Mouse (Mus musculus): ENCODE measurements at regions not wholly inside any gene's neighbourhood (a gene's known extent, or its start where the extent isn't known, plus 50 kb on each side); places are given as distances from the start of the nearest gene placed in this dataset.
"Not testable (repeated sequence)": the region's sequence is repeated elsewhere in the genome, so short reads cannot be mapped to it uniquely, and the experiment has no call there.

DNA sequence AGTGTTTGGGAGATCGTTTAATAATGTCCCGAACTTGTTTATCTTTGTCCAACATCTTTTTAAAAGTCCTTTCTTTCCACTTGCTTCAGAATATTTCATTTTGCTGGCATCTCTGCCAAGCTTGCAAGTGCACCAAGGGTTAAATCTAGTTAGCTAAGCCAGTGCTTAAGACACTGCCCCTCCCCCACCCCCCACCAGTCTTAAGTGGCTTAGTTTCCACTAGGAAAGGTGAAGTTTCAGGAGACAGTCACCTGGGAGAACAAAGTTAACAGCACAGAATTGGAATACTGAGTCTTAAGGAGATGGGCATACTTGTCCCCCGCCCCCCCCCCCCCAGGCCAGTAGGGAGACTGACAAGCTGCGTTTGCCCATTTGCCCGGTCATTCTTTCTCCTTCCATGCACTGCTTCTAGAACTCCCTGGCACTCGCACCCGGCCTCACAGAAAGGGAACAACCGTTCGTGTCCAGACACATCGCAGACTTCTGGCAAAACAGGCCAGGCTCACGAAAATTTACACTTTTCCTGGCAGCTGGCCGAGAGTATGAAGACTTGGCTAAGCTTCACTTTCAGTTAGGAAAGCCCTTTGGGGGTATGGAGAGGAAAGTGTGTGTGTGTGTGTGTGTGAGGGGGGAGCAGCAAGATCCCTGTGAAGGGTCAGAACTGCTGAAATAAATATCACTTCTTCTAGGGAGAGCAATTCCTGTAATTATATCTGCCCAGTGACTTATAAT lies 219.2 kb downstream of the Bcl11a start:
- DNase-seq (ENCODE audit: low spot score in 2 of 2) = no peak

DNA sequence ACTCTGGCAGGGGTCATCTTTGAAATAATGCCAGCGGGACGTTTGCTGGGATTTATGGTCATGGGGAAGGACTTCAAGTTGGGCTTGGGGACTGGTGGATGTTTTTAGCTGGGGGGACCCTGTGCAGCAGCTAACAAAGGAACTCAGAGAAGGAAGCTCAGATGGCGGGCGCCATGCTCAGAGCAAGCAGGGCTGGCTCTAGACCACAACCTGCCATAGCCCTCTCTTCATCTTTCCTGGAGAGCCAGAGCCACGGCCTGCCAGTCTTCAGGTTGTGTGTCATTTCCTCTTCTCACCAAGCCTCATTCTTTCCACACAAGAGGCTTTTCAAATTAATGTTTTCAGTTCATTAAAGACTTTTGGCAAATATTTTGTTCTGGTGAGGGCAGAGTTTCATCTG lies 219.9 kb downstream of the Bcl11a start:
- no peak for DNase-seq (ENCODE audit: low spot score in 2 of 2)

DNA sequence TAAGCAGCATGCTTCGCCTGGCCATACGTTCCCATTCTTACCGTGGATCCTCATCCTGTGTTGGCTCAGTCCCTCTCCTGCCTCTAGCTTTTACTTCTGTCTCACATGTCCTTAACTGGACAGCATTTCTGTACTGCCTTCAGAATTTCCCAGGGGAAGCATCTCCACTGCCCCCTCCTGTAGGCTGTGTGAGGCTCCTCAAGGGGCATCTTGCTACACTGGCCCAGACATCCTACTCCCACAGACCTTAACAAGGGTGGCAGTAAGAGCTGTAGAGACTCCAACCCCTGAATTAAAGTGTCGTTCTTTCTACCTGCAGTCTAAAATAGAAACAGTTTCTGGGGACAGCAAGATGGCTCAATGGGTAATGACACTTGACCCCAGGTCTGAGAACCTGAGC lies 222.5 kb downstream of the Bcl11a start:
- DNase-seq (ENCODE audit: low spot score in 2 of 2) = no peak

DNA sequence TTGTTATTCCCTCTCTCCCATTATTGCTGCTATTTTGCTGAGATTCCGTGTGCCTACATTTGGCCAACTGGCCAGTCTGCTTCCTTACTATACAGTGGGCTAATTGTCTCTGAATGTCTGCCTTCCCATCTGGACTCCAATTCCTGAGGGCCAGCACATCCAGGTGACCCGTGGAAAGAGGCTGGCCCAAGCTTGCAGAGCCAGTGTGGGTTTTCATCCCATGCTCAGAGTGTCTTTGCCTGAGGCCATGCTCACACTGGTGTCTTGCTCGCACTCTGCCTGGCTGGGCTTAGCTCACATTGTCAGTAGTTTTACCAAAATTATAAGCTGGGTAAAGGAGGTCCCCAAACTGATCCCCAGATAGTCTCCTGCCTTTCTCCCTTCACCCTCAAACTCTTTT lies 223.3 kb downstream of the Bcl11a start:
- no peak for DNase-seq (ENCODE audit: low spot score in 2 of 2)

DNA sequence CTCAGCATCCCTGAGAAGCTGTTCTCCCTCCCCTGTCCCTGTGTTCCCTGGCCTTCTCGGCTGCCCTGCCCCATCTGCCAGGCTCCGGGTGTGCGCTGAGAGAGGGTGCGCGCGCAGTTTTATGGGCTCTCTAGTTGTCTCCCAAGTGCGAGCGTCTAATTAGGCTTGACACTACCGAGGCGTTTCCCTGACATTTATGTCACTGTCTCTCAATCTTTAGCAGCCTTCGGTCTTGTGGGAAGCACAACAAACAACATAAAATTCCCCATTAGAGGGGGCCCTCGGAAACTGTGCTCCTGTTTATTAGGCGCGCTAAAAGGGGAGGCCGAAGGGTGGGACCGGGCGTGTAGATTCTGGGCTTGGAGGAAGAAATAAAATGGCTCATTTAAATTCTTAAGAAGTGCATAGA lies 227.3 kb downstream of the Bcl11a start:
- no peak for DNase-seq (ENCODE audit: low spot score in 2 of 2)

DNA sequence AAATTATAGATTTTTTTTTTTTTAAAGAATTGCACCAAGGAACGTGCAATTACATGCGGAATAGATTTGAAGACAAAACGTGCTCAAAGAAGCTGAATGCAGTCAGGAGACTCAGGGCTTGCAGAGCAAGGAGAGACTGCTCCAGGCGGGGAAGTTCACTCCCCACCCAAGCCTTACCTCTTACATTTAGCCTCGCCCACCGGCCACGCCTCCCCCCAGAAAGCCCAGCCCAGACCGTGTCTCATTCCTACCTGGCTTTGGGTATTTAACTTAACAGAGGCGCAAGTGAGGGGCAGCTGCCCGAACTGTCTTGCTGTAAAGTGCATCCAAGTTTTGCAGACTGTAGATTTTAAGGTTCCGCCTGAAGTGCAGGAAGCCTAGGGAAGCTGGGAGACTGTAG lies 227.8 kb downstream of the Bcl11a start:
- no peak for DNase-seq (ENCODE audit: low spot score in 2 of 2)

DNA sequence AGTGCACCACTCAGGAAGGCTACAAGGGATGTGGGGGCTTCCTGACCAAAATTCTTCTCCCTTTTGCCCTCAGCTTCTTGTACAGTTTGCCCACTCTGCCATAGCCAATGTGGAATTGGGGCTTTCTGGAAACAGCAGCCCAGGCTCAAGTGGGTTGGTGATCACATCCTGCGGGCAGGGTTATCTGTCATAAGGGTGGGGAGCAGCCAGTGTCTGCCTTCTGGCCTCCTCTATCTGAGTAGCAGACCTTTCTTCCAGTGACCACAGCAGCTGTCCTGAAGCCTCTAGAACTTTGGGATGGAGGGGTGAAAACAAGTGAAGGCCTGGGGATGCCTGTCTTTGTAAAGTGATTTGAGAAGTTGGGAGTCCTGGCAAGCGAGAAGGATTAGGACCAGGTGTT lies 228.2 kb downstream of the Bcl11a start:
- no peak for DNase-seq (ENCODE audit: low spot score in 2 of 2)

DNA sequence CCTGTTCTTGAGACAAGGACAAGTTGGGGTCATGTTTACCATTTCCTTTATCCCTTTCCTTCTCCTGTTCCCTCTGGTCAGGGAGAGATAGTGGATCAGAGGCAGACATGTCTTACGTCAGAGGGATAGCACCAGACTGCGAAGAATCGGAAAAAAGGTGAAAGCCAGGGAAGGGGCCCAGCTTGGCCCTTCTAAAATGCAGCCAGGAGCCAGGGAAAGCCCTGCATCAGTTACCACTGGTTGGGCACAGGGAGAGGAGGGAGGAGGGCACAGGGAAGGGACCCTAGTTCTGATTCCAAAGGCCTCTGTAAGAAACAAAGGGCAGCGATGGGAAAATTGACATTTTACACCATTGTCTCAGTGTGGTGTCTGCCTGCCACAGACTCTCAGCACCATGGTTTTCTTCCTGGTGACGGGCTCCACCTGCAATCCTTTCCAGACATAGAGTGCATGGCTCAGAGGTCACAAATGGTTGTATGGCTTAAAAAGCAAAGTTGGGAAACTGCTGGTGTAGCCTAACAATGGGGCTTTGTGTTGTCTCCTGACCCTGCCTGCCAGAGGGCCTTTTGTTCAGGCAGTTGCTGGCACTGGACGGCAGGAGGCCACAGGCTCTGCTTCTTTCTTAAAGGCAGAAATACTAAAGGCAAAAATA lies 229.9 kb downstream of the Bcl11a start:
- no peak for DNase-seq (ENCODE audit: low spot score in 2 of 2)

DNA sequence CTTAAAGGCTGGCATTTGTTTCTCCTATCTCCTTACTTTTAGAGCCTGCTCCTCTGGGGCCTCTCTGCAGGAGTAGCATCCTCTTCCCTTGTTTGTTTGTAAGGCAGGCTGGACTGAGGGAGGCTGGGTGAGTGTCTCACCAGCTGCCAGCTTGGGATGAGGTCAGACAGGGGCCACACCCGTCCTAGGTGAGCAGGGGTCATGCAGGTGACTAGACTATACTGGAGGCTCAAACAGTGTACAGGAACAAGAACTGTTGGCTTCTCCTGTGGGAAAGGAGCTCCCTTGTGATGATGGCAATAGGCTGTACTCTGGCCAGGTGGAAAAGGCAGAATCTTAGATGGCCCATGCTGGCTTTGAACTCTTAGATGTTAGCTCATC lies 230.4 kb downstream of the Bcl11a start:
- no peak for DNase-seq (ENCODE audit: low spot score in 2 of 2)

DNA sequence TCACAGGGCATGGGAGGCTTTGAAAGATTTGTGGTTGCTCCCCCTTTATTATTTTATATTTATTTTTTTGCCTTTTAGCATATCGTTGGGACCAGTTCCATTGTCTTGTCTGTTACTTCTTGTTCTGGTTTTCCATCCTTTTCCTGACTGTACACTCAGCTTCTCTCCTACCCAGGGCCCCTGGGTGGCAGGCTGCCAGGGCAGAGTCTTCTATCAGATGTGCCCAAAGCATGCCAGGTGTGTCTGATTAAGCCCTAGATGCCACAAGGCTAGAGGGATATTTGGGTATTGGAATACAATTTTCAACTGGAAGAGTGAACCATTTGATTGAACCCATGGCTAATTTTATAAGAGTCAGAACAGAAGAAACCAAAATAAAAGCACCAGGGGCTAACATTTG lies 236.2 kb downstream of the Bcl11a start:
- no peak for DNase-seq (ENCODE audit: low spot score in 2 of 2)

DNA sequence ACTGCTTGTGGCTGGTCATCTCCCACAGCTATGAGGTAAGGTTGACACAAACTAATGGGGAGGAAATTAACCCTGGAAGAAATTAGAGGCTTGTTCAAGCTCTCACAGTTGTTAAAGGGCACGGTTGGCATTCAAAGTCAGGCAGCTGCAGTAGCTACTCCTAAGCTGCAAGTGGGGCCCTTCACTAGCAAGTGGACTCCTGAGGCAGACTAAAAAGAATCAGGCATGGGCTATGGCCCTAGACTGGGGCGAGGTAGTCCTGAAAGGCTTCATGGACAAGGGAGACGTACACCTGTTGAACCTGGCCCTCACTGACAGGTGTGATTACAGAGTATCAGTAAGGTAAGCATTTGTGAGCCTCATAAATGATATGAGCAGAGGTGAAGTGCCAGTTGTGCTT lies 237.7 kb downstream of the Bcl11a start:
- no peak for DNase-seq (ENCODE audit: low spot score in 2 of 2)

DNA sequence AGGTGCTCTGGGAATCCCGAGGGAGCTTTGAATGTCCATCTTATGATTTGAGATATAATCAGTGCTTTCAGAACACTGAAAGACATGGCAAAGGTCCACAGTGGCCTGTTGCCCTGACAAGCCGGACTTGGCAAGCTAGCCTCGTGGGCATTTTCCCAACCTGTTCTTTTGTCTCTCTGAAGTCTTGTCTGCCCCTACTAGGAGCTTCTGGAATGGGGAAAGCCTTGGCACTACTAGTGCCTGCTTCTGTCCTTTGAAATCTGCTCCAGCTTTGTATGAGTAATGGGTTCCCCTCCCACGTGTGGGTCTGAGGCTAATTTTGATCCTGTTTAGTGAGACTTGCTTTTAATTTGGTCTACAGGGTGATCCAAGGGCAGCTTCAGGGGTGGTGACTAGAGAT lies 238.3 kb downstream of the Bcl11a start:
- no peak for DNase-seq (ENCODE audit: low spot score in 2 of 2)

DNA sequence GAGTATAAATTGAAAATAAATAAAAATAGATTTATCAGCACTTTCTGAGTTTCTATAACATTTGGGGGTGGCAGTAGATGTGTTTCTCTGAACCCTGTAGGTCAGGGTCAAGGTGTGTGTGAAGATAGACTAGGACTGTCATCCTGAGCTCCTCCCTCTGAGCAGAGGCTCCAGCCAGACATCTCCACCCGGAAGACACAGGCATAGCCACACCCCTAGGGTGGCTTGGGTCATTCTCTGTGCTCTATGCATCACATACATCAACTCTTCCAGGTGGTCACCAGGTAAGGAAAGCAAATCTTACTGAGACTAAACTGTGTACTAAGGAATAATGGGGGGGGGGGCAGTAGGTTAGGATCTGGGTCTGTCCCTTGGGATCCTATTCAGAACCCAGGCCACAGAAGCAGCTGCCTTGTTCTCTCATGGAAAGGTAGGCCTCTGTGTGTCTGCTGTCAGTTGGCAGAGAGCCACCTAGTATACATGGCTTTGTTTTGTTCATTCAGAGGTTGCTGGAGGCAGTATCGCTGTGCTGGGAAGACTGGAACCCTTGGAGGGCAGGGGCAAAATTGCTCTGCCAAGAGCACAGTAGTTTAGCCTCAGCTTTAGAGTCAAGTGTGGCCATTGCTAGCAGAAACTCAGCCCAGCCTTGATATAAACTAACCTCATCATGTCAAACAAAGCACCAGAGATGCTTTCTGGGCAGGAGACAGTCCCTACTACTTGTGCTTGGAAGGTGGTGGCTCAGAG lies 240.3 kb downstream of the Bcl11a start:
- no peak for DNase-seq (ENCODE audit: low spot score in 2 of 2)

DNA sequence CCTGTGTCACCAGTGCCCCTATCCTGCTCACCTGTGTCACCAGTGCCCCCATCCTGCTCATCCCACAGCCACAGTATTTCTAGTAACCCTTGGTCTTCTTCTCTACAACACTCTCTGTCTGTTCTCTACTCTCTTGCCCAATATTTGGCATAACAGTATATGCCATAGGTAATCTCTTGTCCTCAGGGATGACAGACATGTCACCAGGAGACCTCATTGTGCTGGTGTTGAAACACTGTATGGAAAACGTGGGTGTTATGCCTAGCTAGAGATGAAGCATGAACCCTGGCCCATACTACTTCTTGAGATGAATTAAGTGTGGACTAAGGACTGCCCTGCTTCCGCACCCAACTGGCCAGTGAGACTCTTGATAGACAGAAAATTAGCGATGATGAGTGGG lies 241.4 kb downstream of the Bcl11a start:
- no peak for DNase-seq (ENCODE audit: low spot score in 2 of 2)

DNA sequence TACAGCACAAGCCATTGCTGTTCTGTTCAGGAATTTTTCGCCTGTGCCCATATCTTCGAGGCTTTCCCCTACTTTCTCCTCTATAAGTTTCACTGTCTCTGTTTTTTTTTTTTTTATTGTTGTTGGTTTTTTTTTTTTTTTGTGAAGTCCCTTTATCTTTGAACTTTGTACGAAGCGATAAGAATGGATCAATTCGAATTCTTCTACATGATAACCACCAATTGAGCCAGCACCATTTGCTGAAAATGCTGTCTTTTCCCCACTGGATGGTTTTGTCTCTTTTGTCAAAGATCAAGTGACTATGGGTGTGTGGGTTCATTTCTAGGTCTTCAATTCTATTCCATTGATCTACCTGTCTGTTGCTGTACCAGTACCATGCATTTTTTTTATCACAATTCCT lies 244.6 kb downstream of the Bcl11a start:
- not testable (repeated sequence) for DNase-seq (ENCODE audit: low spot score in 2 of 2)

DNA sequence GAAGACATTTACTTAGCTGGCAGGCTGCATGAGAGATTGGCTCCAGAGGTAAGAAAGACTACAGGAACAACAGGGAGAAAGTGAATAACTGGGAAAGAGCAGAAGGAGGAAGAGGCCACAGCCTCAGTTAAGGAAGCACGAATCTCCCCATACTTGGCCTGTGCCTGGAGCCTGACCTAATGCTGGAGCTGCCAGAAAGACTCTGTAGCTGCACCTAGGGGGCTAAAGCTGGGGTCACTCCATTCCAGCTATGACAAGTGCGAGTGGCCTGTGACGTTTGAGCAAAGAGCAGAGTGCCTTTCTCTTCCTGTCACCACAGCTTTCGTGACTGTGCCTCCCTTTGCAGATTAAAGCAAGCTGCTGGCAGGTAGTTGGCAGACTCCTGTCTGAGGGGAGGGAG lies 250.6 kb downstream of the Bcl11a start:
- DNase-seq (ENCODE audit: low spot score in 2 of 2) = no peak

DNA sequence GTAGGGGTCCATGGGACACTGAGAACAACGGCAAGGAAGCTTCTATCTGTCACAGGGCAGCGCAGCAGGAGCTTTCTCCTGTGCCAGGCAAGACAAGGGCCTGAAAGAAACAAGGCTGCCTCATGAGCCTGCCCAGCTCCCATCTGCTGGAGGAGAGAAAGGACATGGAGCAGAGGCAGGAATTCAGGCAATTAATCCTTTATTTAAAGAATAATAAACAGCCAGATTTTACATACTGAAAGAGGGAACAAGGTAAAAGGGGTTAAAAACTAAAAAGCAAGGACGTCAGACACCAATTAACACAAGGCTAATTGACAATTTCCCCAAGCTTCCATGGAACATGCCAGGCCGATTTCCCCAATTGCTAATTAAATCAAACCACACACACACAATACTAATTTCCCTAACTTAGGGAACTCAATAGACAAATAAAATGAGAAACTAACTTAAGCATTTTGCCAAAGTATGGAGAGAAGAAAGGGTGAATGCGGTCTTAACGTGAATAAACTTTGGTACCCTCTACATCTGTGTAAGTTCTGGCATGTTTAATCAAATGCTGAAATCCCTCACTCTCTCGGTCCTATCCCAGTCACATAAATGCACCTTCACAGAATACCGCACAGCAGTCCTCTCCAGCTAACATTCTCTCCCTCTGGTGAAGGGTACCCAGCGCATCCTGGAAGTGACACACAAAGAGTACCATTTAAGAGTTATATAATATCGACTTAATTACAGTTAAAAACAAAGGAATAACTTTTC lies 252.7 kb downstream of the Bcl11a start:
- DNase-seq (ENCODE audit: low spot score in 2 of 2) = no peak

DNA sequence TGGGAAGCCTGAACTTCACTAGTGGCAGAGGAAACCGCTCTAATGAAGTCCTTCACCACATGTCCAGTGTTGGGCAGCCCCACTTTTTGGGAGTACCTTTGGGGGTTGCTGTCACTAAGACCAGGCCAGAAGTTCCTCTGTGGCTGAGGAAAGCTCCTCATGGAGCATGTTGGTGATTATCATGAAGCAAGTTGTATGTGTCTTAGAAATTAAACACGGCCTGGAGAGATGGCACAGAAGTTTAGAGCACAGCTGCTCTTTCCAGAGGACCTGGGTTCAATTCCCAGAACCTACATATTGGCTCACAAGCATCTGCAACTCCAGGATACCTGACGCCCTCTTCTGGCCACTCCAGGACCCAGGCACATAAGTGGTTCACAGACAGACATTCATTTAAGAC lies 254.4 kb downstream of the Bcl11a start:
- DNase-seq (ENCODE audit: low spot score in 2 of 2) = no peak

DNA sequence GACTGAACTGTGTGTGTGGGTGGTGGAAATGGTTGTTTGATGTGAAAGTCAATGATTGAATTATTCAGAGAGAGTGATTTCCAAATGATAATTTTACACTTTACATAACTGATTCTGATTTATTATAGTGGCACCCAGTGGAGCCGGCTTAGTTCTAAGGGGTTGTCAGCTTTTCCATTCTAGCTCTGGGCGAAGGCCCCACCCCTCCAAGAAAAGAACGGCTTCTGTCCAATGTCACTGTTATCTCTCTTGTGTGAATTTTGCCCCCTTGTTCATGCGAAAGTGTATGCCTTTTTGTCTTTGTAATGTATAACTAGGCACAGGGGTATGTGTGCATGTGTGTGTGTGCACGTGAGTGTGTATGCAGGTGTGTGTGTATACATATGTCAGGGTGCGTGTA lies 255.3 kb downstream of the Bcl11a start:
- DNase-seq (ENCODE audit: low spot score in 2 of 2) = no peak

DNA sequence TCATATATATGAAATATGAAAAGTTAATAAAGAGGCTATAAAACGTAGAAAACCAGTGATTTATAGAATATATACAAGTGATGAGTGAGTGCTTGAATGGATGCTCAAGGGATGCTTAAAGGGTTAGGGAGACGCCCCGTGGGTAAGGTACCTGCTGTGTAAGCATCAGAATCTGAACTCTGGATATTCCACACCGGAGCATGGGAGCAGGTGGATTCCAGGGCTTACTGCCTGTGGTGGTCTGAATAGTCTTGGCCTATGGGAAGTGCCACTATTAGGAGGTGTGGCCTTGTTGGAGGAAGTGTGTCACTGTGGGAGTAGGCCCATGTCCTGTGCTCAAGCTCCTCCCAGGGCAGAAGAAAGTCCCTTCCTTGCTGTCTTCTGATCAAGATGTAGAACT lies 257.4 kb downstream of the Bcl11a start:
- no peak for DNase-seq (ENCODE audit: low spot score in 2 of 2)

DNA sequence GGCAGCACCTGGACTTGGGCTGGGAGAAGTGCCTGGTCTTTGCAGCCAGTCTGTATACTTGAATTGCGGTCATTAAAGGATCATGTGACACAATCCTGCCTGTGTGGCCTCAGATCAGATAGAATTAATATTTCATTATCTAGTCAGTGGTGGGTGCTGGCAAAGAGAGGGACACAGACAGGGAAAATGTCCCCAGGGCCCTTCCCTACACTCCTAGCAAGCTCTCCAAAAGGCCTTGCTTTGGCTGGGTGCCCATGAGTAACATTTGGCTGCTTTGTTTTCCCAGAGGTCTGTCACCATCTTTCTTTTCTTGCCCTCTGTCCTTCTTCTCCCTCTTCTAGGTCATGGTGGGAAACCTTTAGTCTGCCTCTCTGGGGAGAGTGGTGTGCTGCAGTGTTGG lies 260.3 kb downstream of the Bcl11a start:
- DNase-seq (ENCODE audit: low spot score in 2 of 2) = no peak

DNA sequence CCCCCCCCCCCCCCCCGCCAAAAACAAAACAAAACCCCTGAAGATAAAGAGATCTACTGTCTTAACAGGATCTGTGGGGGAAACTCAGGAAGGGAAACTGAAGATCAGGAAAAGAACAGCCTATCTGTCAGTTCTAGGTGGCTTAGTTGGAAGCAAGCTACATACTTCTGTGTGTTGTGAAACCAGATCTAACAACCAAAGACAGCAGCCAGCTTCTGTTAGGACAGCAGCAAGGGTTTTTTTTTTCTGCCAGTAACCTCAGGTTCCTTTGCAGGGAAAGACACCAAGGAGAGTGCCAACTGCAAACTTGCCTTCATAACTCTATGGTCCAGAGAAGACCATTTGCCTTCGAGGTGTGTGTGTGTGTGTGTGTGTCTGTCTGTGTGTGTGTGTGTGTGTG lies 261.2 kb downstream of the Bcl11a start:
- no peak for DNase-seq (ENCODE audit: low spot score in 2 of 2)
